Mouse (Mus musculus): Measurements from ENCODE around the gene Filip1. TPM values are rescaled to one million over a fixed set of nuclear protein-coding genes. Genes with fewer than 3 reads are reported as not detected.

Filip1 gene
- 0.13 TPM in 1 of 2 replicates, not detected in the other for total RNA-seq (2023)

GRCm38 (mm10) chr9:80012751-80013150 is at the start of gene Filip1:
Gene Filip1 (minus strand): TSS chr9:80012851.

GRCm38 (mm10) chr9:79792841-79793835 is 219.5 kb downstream of the Filip1 start, which contains the start of gene Tmem30a:
Gene Tmem30a (minus strand): TSS chr9:79793507.

Other genes starting within 250 kb of the Filip1 start
- gene Tmem30a, start 219.3 kb downstream of the Filip1 start, total RNA-seq (2023): 72.2 and 91.2 TPM in 2 replicates
- 104 and 157 TPM in 2 replicates for gene Senp6, start 54.1 kb upstream of the Filip1 start, total RNA-seq (2023)
- 1.8 and 2.7 TPM in 2 replicates for gene Myo6, start 152.2 kb upstream of the Filip1 start, total RNA-seq (2023)